Mouse (Mus musculus) heart, embryonic 11.5 days (tissue): Measurements from ENCODE around the gene Mtfr2. TPM values are rescaled to one million over a fixed set of nuclear protein-coding genes. Genes with fewer than 3 reads are reported as not detected.

Experiments
- ATAC-seq: fragments of 200-750 bp; cut with Nextera tagmentation; replicated peaks from 2 replicates; pipeline ENCODE4 v1.8.0; 2017; ENCODE audit warnings: moderate library complexity; ENCODE audit not compliant: insufficient number of reproducible peaks, low FRiP score, low TSS enrichment
- H3K27ac ChIP-seq: fragments of 300-500 bp; sonication (generic); 2 replicates; pipeline ENCODE4 v1.5.1; 2014; ENCODE audit warnings: mild to moderate bottlenecking, low read depth, low read length
- H3K27me3 ChIP-seq: fragments of 300-500 bp; sonication (generic); 2 replicates; pipeline ENCODE4 v1.6.1; 2014; ENCODE audit warnings: mild to moderate bottlenecking, low read length, mixed read lengths; ENCODE audit not compliant: control insufficient read depth, insufficient read depth
- H3K36me3 ChIP-seq: fragments of 300-500 bp; sonication (generic); 2 replicates; pipeline ENCODE4 v1.6.1; 2014; ENCODE audit warnings: mild to moderate bottlenecking, low read length, moderate library complexity, mixed read lengths; ENCODE audit not compliant: control insufficient read depth, insufficient read depth
- H3K4me1 ChIP-seq: fragments of 300-500 bp; sonication (generic); 2 replicates; pipeline ENCODE4 v1.6.1; 2014; ENCODE audit warnings: low read length; ENCODE audit not compliant: control insufficient read depth, insufficient read depth
- H3K4me2 ChIP-seq: fragments of 300-500 bp; sonication (generic); 2 replicates; pipeline ENCODE4 v1.6.1; 2014; ENCODE audit warnings: mild to moderate bottlenecking, moderate library complexity
- H3K4me3 ChIP-seq: fragments of 300-500 bp; sonication (generic); 2 replicates; pipeline ENCODE4 v1.5.1; 2014; ENCODE audit warnings: low read depth, low read length
- H3K9ac ChIP-seq: fragments of 300-500 bp; sonication (generic); 2 replicates; pipeline ENCODE4 v1.6.1; 2014; ENCODE audit warnings: mild to moderate bottlenecking, low read depth, low read length, moderate library complexity
- H3K9me3 ChIP-seq: fragments of 300-500 bp; sonication (generic); replicated peaks from 2 replicates; pipeline ENCODE4 v1.6.1; 2016; ENCODE audit warnings: low read length; ENCODE audit not compliant: control insufficient read depth
- WGBS: fragments of 180-500 bp; shearing (Covaris S2); extraction: QIAGEN DNeasy Blood & Tissue Kit; methylation state at CpG from one replicate; pipeline ENCODE4 v1.1.7; 2014; ENCODE audit not compliant: insufficient replicate concordance; 5-methylcytosine and 5-hydroxymethylcytosine counted together
- polyA plus RNA-seq: library from polyadenylated mRNA; unstranded; fragments of >200 nt; fragmentation: Nextera tagmentation; extraction: Ambion mirVana; gene quantifications from 2 replicates; pipeline ENCODE4 v1.2.1, GENCODE M21; 2014

Gene Mtfr2
- polyA plus RNA-seq, 1 experiment from 2014 or later, result 2.1 TPM

DNA sequence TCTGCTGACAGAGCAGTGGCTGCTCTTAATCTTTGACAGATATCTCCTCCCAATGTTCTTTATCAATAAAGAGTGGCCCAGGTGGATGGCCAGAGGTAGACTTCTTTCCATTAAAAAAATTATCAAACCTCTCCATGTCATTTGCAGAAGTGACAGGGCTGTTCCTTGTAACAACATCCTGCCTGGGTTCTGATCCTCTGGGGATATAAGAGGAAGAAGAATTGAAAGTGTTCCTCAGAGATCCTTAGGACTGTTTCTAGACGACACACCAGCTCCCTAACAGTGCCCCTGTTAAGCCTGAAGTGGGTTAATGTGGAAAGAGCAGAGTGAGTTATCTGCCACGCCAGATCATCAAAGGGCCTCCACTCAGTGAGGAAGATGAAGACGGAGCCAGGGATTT lies 43.0 kb downstream of the Mtfr2 start:
- WGBS, result 49% methylated on average over 3 of the region's 3 CpGs
- Histone ChIP-seq H3K4me2 (no peak overlapping the region), H3K4me1 (no peaks in the 10 kb centered on the region), H3K4me3 (no peak overlapping the region), H3K36me3 (no peaks in the 10 kb centered on the region), H3K27me3 (no peaks in the 10 kb centered on the region), H3K9me3 (no peaks in the 10 kb centered on the region), H3K9ac (no peak overlapping the region), H3K27ac (no peak overlapping the region)
- no peak for ATAC-seq

- whole genome bisulfite sequencing, result 56% methylated on average over 5 of the region's 5 CpGs
Measured at GRCm38 (mm10) chr10:20394815-20395214, 47.2 kb downstream of the Mtfr2 start.

DNA sequence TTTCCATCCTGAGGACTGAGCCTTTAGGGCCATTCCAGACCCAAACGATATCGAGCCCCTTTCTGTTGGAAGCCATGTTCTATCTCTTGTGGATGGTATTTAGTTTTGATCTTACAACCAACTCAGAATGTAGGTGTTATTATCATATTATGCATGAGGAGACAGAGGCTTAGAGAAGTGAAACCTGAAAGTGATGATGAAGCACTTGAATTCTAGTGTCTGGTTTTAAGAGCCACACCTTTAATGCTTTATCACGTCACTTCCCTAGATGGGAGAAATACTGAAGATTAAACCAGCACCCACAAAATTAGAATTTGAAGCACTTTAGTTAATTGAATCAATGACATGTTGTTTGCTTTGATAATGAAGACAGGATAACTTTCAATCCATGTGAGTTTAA lies 48.2 kb downstream of the Mtfr2 start:
- WGBS, result 86% methylated on average over 3 of the region's 3 CpGs
- ATAC-seq, result no peak
- no peaks in the 10 kb centered on the region for H3K9me3 ChIP-seq

More at GRCm38 (mm10) chr10:20394815-20395214, 47.2 kb downstream of the Mtfr2 start:
- Histone ChIP-seq H3K4me2 (no peak overlapping the region), H3K27me3 (no peaks in the 10 kb centered on the region), H3K27ac (no peak overlapping the region), H3K36me3 (no peaks in the 10 kb centered on the region), H3K4me3 (no peak overlapping the region), H3K9ac (no peak overlapping the region), H3K4me1 (peaks cover 4% of the 10 kb centered on the region), H3K9me3 (no peaks in the 10 kb centered on the region)
- no peak for ATAC-seq

GRCm38 (mm10) chr10:20398224-20398623 lies 50.7 kb downstream of the Mtfr2 start:
- Histone ChIP-seq H3K27me3 (no peaks in the 10 kb centered on the region), H3K9me3 (no peaks in the 10 kb centered on the region), H3K36me3 (0 out of 2 replicates have a peak, but pooled peaks cover 4% of the 10 kb centered on the region), H3K4me1 (peaks cover 8% of the 10 kb centered on the region), H3K4me2 (peak overlapping the region; percentile 18; the same call in 1 of the 2 replicates), H3K4me3 (no peak overlapping the region), H3K9ac (no peak overlapping the region), H3K27ac (0 out of 2 replicates have a peak overlapping the region, but pooled peaks have one; percentile 22)
- no peak for ATAC-seq
- WGBS, result 52% methylated on average over 6 of the region's 6 CpGs

More for the DNA sequence above, 48.2 kb downstream of the Mtfr2 start:
- Histone ChIP-seq H3K4me3 (no peak overlapping the region), H3K9ac (no peak overlapping the region), H3K27me3 (no peaks in the 10 kb centered on the region), H3K4me2 (no peak overlapping the region), H3K36me3 (no peaks in the 10 kb centered on the region), H3K27ac (no peak overlapping the region), H3K4me1 (peaks cover 8% of the 10 kb centered on the region)

GRCm38 (mm10) chr10:20398641-20399390 lies 51.2 kb downstream of the Mtfr2 start:
- Histone ChIP-seq H3K27ac (0 out of 2 replicates have a peak overlapping the region, but pooled peaks have one; percentile 22), H3K4me3 (no peak overlapping the region), H3K4me1 (peaks cover 8% of the 10 kb centered on the region), H3K9me3 (no peaks in the 10 kb centered on the region), H3K27me3 (no peaks in the 10 kb centered on the region), H3K4me2 (peak overlapping the region; percentile 18; the same call in 1 of the 2 replicates), H3K9ac (no peak overlapping the region), H3K36me3 (0 out of 2 replicates have a peak, but pooled peaks cover 4% of the 10 kb centered on the region)
- ATAC-seq, result no peak
- 61% methylated on average over 12 of the region's 12 CpGs for WGBS

DNA sequence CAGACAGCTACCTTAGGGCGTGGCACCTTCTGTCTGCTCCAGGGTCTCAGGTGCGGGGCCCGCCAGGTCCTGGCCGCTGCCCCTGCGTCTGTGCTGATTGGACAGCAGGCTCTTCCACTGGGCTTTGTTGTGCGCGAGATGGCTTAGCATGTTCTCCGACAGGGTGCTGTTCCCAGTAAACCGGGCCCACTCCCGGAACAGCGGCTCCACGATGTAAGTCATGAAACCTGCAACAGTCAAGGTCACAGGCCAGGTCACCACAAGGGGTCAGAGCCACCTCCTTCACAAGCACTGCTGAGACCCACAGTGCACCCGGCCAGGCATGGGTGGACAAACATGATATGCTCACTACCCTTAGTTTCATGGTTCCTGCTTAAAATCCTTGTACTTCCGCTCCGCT lies 52.8 kb downstream of the Mtfr2 start:
- Histone ChIP-seq H3K27me3 (no peaks in the 10 kb centered on the region), H3K36me3 (0 out of 2 replicates have a peak, but pooled peaks cover 4% of the 10 kb centered on the region), H3K9me3 (no peaks in the 10 kb centered on the region), H3K4me2 (no peak overlapping the region; the same call in 1 of the 2 replicates), H3K4me3 (no peak overlapping the region), H3K4me1 (peaks cover 8% of the 10 kb centered on the region), H3K27ac (no peak overlapping the region), H3K9ac (no peak overlapping the region)
- 61% methylated on average over 15 of the region's 15 CpGs for WGBS
- ATAC-seq, result no peak

- H3K36me3 ChIP-seq, result 0 out of 2 replicates have a peak, but pooled peaks cover 4% of the 10 kb centered on the region
- WGBS, result 80% methylated on average over 5 of the region's 5 CpGs
- no peak overlapping the region for H3K9ac ChIP-seq
- H3K4me1 ChIP-seq, result peaks cover 8% of the 10 kb centered on the region
- no peak overlapping the region for H3K4me3 ChIP-seq
- H3K4me2 ChIP-seq, result no peak overlapping the region
- ATAC-seq, result no peak
- no peaks in the 10 kb centered on the region for H3K9me3 ChIP-seq
- H3K27me3 ChIP-seq, result no peaks in the 10 kb centered on the region
- no peak overlapping the region for H3K27ac ChIP-seq
Measured at GRCm38 (mm10) chr10:20402941-20403340, 55.4 kb downstream of the Mtfr2 start.

DNA sequence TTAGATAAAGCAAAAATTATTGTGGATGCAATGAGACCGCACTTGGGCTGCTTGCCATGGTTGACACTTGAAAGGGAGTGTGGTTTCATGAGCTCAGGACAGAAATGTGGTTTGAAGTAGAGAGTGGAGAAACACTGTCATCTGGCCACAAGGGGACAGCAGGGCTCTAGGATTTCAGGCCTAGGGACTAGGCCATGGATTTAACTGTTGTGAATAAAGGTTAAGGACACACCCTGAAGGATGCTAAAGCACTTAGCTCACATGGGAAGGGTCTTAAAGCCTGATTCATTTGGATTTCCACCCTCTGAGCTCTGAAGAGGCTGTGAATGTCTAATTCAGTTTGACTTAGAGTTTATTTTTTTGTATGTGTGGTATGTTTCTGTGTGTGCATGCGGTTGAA lies 57.9 kb downstream of the Mtfr2 start:
- Histone ChIP-seq H3K4me3 (no peak overlapping the region), H3K4me2 (no peak overlapping the region), H3K36me3 (0 out of 2 replicates have a peak, but pooled peaks cover 4% of the 10 kb centered on the region), H3K27me3 (no peaks in the 10 kb centered on the region), H3K9ac (no peak overlapping the region), H3K27ac (no peak overlapping the region), H3K9me3 (no peaks in the 10 kb centered on the region), H3K4me1 (peaks cover 12% of the 10 kb centered on the region)
- no peak for ATAC-seq
- WGBS, result 83% methylated on average over 2 of the region's 2 CpGs
